Mouse (Mus musculus): Measurements from ENCODE around the gene Sptbn4. TPM values are rescaled to one million over a fixed set of nuclear protein-coding genes. Genes with fewer than 3 reads are reported as not detected.
A peak's percentile ranks its signal among the peaks of the same experiment; 100 is the strongest.

Gene Sptbn4
- total RNA-seq, 1 experiment = 9.1 TPM

DNA sequence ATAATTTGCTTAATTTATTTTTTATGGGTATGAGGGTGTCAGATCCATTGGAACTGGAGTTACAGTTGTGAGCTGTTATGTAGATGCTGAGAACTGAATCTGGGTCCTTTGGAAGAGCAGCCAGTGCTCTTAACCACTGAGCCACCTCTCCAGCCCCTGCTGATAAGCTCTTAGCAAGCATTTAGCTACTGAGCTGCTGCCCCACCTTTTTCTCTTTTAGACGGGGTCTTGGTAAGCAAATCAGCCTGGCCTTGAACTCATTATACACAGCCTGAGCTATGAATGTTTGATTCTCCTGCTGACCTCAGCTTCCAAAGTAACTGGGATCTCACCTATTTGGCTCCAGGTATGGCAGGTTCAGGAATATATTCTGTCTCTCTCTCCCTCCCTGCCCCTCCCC lies 66.5 kb downstream of the Sptbn4 start:
- TF ChIP-seq MAFK (IDR thresholded peaks at IDR 0.05; ENCODE audit: insufficient read depth, low read depth, low read length) = no peak
- no peak for TF ChIP-seq ZC3H11A (IDR thresholded peaks at IDR 0.05; ENCODE audit: borderline replicate concordance, low read depth, low read length)
- no peak for TF ChIP-seq HCFC1 (IDR thresholded peaks at IDR 0.05; ENCODE audit: borderline replicate concordance, insufficient read depth, low read length)
- no peak for TF ChIP-seq ZNF384 (IDR thresholded peaks at IDR 0.05; ENCODE audit: low read depth, low read length)
- no peak for TF ChIP-seq CHD2 (IDR thresholded peaks at IDR 0.05; ENCODE audit: low read depth, low read length)
- Histone ChIP-seq H3K4me3 (ENCODE audit: insufficient read depth in 1 of 2, low read depth in 1 of 2, low read length in 2 of 2, poor library complexity in 1 of 2, severe bottlenecking in 1 of 2) (no peak overlapping the region), H3K9me3 (ENCODE audit: control insufficient read depth, insufficient read depth, low read depth, low read length) (no peaks in the 10 kb centered on the region), H3K9ac (ENCODE audit: insufficient read depth, low read depth, low read length, poor library complexity, severe bottlenecking) (no peak overlapping the region), H3K4me1 (ENCODE audit: control insufficient read depth in 2 of 2, insufficient read depth in 2 of 2, low read length in 2 of 2, poor library complexity in 1 of 2) (peaks cover 8 to 28% of the 10 kb centered on the region in 2 experiments; a peak in 3 of 4 replicates), H3K27ac (ENCODE audit: insufficient read depth, low read depth, low read length, poor library complexity, severe bottlenecking) (peak overlapping the region; percentile 93; the same call in 1 of the 2 replicates), H3K36me3 (ENCODE audit: control insufficient read depth, insufficient read depth, low read length, poor library complexity, severe bottlenecking) (no peaks in the 10 kb centered on the region; the same call in 1 of the 2 replicates)
- in situ Hi-C loops (cut with MboI; ENCODE audit: low sequenced_read_pairs in 2 of 2, unreplicated experiment in 2 of 2) = no loop called here
- DNase-seq (ENCODE audit: low read depth, low spot score) = no peak

DNA sequence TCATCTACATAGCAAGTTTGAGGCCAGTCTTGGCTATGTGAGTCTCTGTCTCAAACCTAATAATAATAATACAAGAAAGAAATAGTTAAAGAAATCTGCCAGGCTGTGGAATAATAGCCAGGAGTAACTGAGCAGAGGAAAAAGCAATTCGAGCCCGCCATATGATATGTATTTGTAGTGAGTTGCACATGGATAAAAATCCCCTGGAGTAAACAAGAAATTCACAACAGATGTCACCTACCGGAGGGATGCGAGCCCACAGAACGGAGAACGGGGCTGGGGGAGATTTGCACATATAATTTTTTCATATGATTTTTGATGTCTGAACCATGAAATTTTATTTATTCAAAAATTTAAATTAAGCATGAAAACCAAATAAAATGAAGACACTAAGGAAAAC lies 67.7 kb downstream of the Sptbn4 start:
- H3K9ac ChIP-seq (ENCODE audit: insufficient read depth, low read depth, low read length, poor library complexity, severe bottlenecking) = no peak overlapping the region
- no peak overlapping the region for H3K4me3 ChIP-seq (ENCODE audit: insufficient read depth in 1 of 2, low read depth in 1 of 2, low read length in 2 of 2, poor library complexity in 1 of 2, severe bottlenecking in 1 of 2)
- no peaks in the 10 kb centered on the region for H3K9me3 ChIP-seq (ENCODE audit: control insufficient read depth, insufficient read depth, low read depth, low read length)
- no peaks in the 10 kb centered on the region; the same call in 1 of the 2 replicates for H3K36me3 ChIP-seq (ENCODE audit: control insufficient read depth, insufficient read depth, low read length, poor library complexity, severe bottlenecking)
- TF ChIP-seq HCFC1 (IDR thresholded peaks at IDR 0.05; ENCODE audit: borderline replicate concordance, insufficient read depth, low read length) (no peak), MAFK (IDR thresholded peaks at IDR 0.05; ENCODE audit: insufficient read depth, low read depth, low read length) (no peak), CHD2 (IDR thresholded peaks at IDR 0.05; ENCODE audit: low read depth, low read length) (no peak), ZNF384 (IDR thresholded peaks at IDR 0.05; ENCODE audit: low read depth, low read length) (no peak), ZC3H11A (IDR thresholded peaks at IDR 0.05; ENCODE audit: borderline replicate concordance, low read depth, low read length) (no peak)
- in situ Hi-C loops (cut with MboI; ENCODE audit: low sequenced_read_pairs in 2 of 2, unreplicated experiment in 2 of 2) = no loop called here
- H3K27ac ChIP-seq (ENCODE audit: insufficient read depth, low read depth, low read length, poor library complexity, severe bottlenecking) = no peak overlapping the region
- peaks cover 8 to 23% of the 10 kb centered on the region in 2 experiments; a peak in 3 of 4 replicates for H3K4me1 ChIP-seq (ENCODE audit: control insufficient read depth in 2 of 2, insufficient read depth in 2 of 2, low read length in 2 of 2, poor library complexity in 1 of 2)
- DNase-seq (ENCODE audit: low read depth, low spot score) = no peak

DNA sequence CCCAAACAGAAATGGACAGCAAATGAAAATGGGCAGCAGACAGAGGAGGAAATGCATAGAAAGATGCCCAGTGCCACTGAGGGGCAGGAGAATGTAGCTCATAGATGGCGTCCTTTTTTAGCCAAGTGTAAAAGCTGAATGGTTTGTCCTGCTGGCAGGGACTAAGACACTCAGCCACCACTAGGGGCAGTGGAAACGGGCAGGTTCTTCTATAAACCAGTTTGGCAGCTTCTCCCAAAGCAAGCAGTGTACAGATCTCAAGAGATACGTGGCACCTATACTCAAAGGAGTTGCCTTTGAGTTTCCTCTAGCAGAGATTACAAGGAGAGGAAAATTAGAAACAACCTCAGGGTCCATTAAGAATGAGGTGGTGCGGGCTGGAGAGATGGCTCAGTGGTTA lies 69.1 kb downstream of the Sptbn4 start:
- Histone ChIP-seq H3K36me3 (ENCODE audit: control insufficient read depth, insufficient read depth, low read length, poor library complexity, severe bottlenecking) (no peaks in the 10 kb centered on the region; the same call in 1 of the 2 replicates), H3K9ac (ENCODE audit: insufficient read depth, low read depth, low read length, poor library complexity, severe bottlenecking) (peak overlapping the region; percentile 7; the same call in 1 of the 2 replicates), H3K4me1 (ENCODE audit: control insufficient read depth in 2 of 2, insufficient read depth in 2 of 2, low read length in 2 of 2, poor library complexity in 1 of 2) (peaks cover 4 to 18% of the 10 kb centered on the region in 2 experiments; a peak in 3 of 4 replicates), H3K9me3 (ENCODE audit: control insufficient read depth, insufficient read depth, low read depth, low read length) (no peaks in the 10 kb centered on the region), H3K27ac (ENCODE audit: insufficient read depth, low read depth, low read length, poor library complexity, severe bottlenecking) (no peak overlapping the region), H3K4me3 (ENCODE audit: insufficient read depth in 1 of 2, low read depth in 1 of 2, low read length in 2 of 2, poor library complexity in 1 of 2, severe bottlenecking in 1 of 2) (no peak overlapping the region)
- in situ Hi-C loops (cut with MboI; ENCODE audit: low sequenced_read_pairs in 2 of 2, unreplicated experiment in 2 of 2) = no loop called here
- TF ChIP-seq ZC3H11A (IDR thresholded peaks at IDR 0.05; ENCODE audit: borderline replicate concordance, low read depth, low read length) (no peak), HCFC1 (IDR thresholded peaks at IDR 0.05; ENCODE audit: borderline replicate concordance, insufficient read depth, low read length) (no peak), ZNF384 (IDR thresholded peaks at IDR 0.05; ENCODE audit: low read depth, low read length) (no peak), CHD2 (IDR thresholded peaks at IDR 0.05; ENCODE audit: low read depth, low read length) (no peak), MAFK (IDR thresholded peaks at IDR 0.05; ENCODE audit: insufficient read depth, low read depth, low read length) (no peak)
- DNase-seq (ENCODE audit: low read depth, low spot score) = no peak

DNA sequence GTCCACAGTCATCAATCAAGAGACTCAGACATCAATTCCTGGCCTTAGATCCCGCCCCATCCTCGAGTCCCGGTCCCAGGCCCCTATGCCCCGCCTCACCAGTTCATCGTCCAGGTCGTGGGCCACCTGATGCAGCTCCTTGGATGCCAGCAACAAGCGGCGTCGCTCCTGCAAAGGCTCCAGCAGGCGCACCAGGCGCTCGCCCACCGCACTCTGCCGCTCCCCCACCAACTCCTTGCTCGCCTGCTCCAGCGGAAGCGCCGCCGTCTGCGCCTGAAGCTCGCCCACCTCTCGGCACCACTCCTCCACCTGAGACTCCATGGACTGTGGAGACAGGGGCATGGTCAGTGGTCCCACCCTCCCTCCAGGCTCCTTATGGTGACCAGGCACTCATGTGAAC lies 72.2 kb downstream of the Sptbn4 start:
- peak overlapping the region; percentile 38 to 46; a peak in 3 of 4 replicates for H3K4me3 ChIP-seq (ENCODE audit: insufficient read depth in 1 of 2, low read depth in 1 of 2, low read length in 2 of 2, poor library complexity in 1 of 2, severe bottlenecking in 1 of 2)
- peak overlapping the region; percentile 24 for H3K9ac ChIP-seq (ENCODE audit: insufficient read depth, low read depth, low read length, poor library complexity, severe bottlenecking)
- no peak for DNase-seq (ENCODE audit: low read depth, low spot score)
- H3K9me3 ChIP-seq (ENCODE audit: control insufficient read depth, insufficient read depth, low read depth, low read length) = no peaks in the 10 kb centered on the region
- in situ Hi-C loops (cut with MboI; ENCODE audit: low sequenced_read_pairs in 2 of 2, unreplicated experiment in 2 of 2) = no loop called here
- H3K36me3 ChIP-seq (ENCODE audit: control insufficient read depth, insufficient read depth, low read length, poor library complexity, severe bottlenecking) = no peaks in the 10 kb centered on the region; the same call in 1 of the 2 replicates
- H3K27ac ChIP-seq (ENCODE audit: insufficient read depth, low read depth, low read length, poor library complexity, severe bottlenecking) = no peak overlapping the region
- peaks cover 0 to 6% of the 10 kb centered on the region in 2 experiments; a peak in 1 of 4 replicates for H3K4me1 ChIP-seq (ENCODE audit: control insufficient read depth in 2 of 2, insufficient read depth in 2 of 2, low read length in 2 of 2, poor library complexity in 1 of 2)
- no peak for TF ChIP-seq CHD2 (IDR thresholded peaks at IDR 0.05; ENCODE audit: low read depth, low read length)
- no peak for TF ChIP-seq HCFC1 (IDR thresholded peaks at IDR 0.05; ENCODE audit: borderline replicate concordance, insufficient read depth, low read length)
- TF ChIP-seq ZC3H11A (IDR thresholded peaks at IDR 0.05; ENCODE audit: borderline replicate concordance, low read depth, low read length) = no peak
- TF ChIP-seq ZNF384 (IDR thresholded peaks at IDR 0.05; ENCODE audit: low read depth, low read length) = no peak
- TF ChIP-seq MAFK (IDR thresholded peaks at IDR 0.05; ENCODE audit: insufficient read depth, low read depth, low read length) = no peak

Data from ES-E14 (cell line).